Mouse (Mus musculus): Measurements from ENCODE around the gene Jam2.

DNA sequence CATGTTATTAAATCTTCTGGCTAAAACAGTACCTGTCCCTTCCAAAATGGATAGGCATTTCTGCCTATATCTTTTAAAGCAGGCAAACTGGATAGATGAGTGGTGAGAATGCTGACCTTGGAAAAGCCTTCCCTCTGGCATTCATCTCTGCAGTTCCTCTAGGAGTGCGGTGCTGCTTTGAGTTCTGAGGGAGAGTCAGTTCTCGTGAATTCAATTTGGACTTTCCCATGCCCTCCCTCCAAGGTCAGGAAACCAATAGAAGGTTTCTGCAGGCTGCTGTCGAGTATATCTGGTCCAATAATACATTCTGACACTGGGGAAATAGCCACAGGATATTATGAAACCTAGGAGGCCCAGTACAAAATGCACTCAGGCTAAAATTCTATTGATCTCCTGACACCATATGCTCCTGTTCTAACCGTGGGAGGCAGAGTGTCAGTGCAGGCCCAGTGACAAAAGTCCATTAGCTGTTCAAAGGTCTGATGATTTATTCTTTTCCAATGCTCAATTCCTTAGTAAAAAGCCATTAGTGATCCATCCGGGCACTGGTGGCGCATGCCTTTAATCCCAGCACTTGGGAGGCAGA, 28.1 kb upstream of the Jam2 start:
- TF ChIP-seq CTCF (IDR thresholded peaks at IDR 0.05) (no peak), POLR2A (IDR thresholded peaks at IDR 0.05; ENCODE audit: insufficient read depth, low read depth, low read length) (no peak)
